Mouse (Mus musculus): ENCODE data around the gene Fancc. TPM values are rescaled to one million over a fixed set of nuclear protein-coding genes. Genes with fewer than 3 reads are reported as not detected.

Fancc gene
- polyA plus RNA-seq, 1 experiment from 2014 or later: 21.8 TPM

DNA sequence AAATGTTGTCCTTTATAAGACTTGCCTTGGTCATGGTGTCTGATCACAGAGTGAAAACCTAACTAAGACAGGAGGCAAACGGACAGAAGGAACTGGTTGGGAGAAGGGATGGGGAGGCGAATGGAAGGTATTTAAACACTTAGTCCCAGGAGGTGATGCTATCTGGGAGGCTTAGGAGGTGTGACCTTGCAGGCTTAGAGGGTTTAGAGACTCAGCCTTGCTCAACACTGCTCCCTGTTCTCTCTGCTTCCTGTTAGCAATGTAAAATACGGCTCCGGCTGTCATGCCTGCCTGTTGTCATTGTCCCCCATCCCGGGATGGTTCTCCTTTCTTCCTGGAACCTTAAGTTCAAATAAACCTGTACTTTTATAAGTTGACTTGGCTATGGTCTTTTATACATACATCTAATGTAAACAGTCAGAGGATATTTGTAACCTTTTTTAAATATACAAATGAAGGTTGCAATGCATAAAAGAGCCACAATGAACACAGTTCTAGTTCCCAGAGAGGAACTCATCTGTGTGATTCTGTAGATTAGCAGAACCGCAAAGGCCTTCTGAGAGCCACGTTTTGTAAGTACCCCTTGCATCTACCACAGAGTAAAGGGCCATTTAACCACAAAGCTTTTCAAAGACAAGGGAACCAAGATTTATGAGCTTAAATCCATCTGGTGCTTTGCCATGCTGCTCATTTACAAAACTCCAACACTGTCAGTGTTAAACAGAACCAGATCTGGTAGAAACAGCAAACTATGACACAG, 102.6 kb downstream of the Fancc start:
- Histone ChIP-seq H3K4me1 (ENCODE audit: control insufficient read depth, insufficient read depth, low read length) (no peaks in the 10 kb centered on the region), H3K4me2 (ENCODE audit: low read depth, low read length) (no peak overlapping the region), H3K9me3 (replicated peaks; ENCODE audit: control insufficient read depth, low read length) (no peaks in the 10 kb centered on the region), H3K36me3 (replicated peaks; ENCODE audit: control insufficient read depth, insufficient read depth, low read depth, low read length) (no peaks in the 10 kb centered on the region), H3K27me3 (ENCODE audit: control insufficient read depth, insufficient read depth, low read length) (no peaks in the 10 kb centered on the region), H3K9ac (replicated peaks; ENCODE audit: low read length) (no peak overlapping the region), H3K4me3 (ENCODE audit: low read depth, low read length) (no peak overlapping the region), H3K27ac (replicated peaks; ENCODE audit: low read depth, low read length) (no peak overlapping the region)
- 81% methylated on average over 7 of the region's 7 CpGs for WGBS
- ATAC-seq (replicated peaks; ENCODE audit: insufficient number of reproducible peaks, low FRiP score, low TSS enrichment, low read depth) (no peak), DNase-seq (ENCODE audit: low spot score) (no peak)

- DNase-seq (ENCODE audit: low spot score) (no peak), ATAC-seq (replicated peaks; ENCODE audit: insufficient number of reproducible peaks, low FRiP score, low TSS enrichment, low read depth) (no peak)
- 85% methylated on average over 2 of the region's 2 CpGs for WGBS
These were observed 111.8 kb downstream of the Fancc start for GRCm38 (mm10) chr13:63385234-63385633.

DNA sequence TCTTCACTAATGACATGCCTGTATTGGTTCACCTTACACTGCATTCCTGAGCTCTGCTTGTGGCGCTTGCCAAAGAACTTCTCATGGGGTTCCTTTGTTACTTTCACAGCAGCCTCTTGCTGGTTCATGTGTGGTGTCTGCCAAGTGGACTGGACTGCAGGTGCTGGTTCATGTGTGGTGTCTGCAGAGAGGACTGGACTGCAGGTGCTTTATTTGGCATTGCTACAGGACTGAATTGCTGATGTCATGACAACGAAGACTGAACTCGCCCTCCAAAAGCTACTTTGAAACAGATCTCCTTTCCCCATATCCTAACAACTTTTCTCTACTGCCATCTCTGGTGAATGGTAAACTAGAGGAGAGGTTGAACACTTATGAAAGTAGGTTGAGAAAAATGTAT, 112.3 kb downstream of the Fancc start:
- WGBS: 90% methylated on average over 3 of the region's 3 CpGs
- H3K27ac ChIP-seq (replicated peaks; ENCODE audit: low read depth, low read length): no peak overlapping the region
- no peaks in the 10 kb centered on the region for H3K4me1 ChIP-seq (ENCODE audit: control insufficient read depth, insufficient read depth, low read length)
- no peaks in the 10 kb centered on the region for H3K27me3 ChIP-seq (ENCODE audit: control insufficient read depth, insufficient read depth, low read length)
- H3K36me3 ChIP-seq (replicated peaks; ENCODE audit: control insufficient read depth, insufficient read depth, low read depth, low read length): no peaks in the 10 kb centered on the region
- H3K4me3 ChIP-seq (ENCODE audit: low read depth, low read length): no peak overlapping the region
- ATAC-seq (replicated peaks; ENCODE audit: insufficient number of reproducible peaks, low FRiP score, low TSS enrichment, low read depth) (no peak), DNase-seq (ENCODE audit: low spot score) (no peak)
- no peak overlapping the region for H3K9ac ChIP-seq (replicated peaks; ENCODE audit: low read length)
- no peak overlapping the region for H3K4me2 ChIP-seq (ENCODE audit: low read depth, low read length)
- no peaks in the 10 kb centered on the region for H3K9me3 ChIP-seq (replicated peaks; ENCODE audit: control insufficient read depth, low read length)

More at GRCm38 (mm10) chr13:63385234-63385633, 111.8 kb downstream of the Fancc start:
- Histone ChIP-seq H3K4me3 (ENCODE audit: low read depth, low read length) (no peak overlapping the region), H3K4me2 (ENCODE audit: low read depth, low read length) (no peak overlapping the region), H3K9ac (replicated peaks; ENCODE audit: low read length) (no peak overlapping the region), H3K36me3 (replicated peaks; ENCODE audit: control insufficient read depth, insufficient read depth, low read depth, low read length) (no peaks in the 10 kb centered on the region), H3K9me3 (replicated peaks; ENCODE audit: control insufficient read depth, low read length) (no peaks in the 10 kb centered on the region), H3K27ac (replicated peaks; ENCODE audit: low read depth, low read length) (no peak overlapping the region), H3K27me3 (ENCODE audit: control insufficient read depth, insufficient read depth, low read length) (no peaks in the 10 kb centered on the region), H3K4me1 (ENCODE audit: control insufficient read depth, insufficient read depth, low read length) (no peaks in the 10 kb centered on the region)

GRCm38 (mm10) chr13:63382206-63382605, 114.9 kb downstream of the Fancc start:
- H3K9me3 ChIP-seq (replicated peaks; ENCODE audit: control insufficient read depth, low read length): no peaks in the 10 kb centered on the region
- WGBS: 57% methylated on average over 2 of the region's 2 CpGs
- no peak overlapping the region for H3K9ac ChIP-seq (replicated peaks; ENCODE audit: low read length)
- no peaks in the 10 kb centered on the region for H3K27me3 ChIP-seq (ENCODE audit: control insufficient read depth, insufficient read depth, low read length)
- no peak overlapping the region for H3K27ac ChIP-seq (replicated peaks; ENCODE audit: low read depth, low read length)
- no peaks in the 10 kb centered on the region for H3K36me3 ChIP-seq (replicated peaks; ENCODE audit: control insufficient read depth, insufficient read depth, low read depth, low read length)
- no peak overlapping the region for H3K4me2 ChIP-seq (ENCODE audit: low read depth, low read length)
- no peak for ATAC-seq (replicated peaks; ENCODE audit: insufficient number of reproducible peaks, low FRiP score, low TSS enrichment, low read depth)
- DNase-seq (ENCODE audit: low spot score): no peak
- no peaks in the 10 kb centered on the region for H3K4me1 ChIP-seq (ENCODE audit: control insufficient read depth, insufficient read depth, low read length)
- H3K4me3 ChIP-seq (ENCODE audit: low read depth, low read length): no peak overlapping the region

DNA sequence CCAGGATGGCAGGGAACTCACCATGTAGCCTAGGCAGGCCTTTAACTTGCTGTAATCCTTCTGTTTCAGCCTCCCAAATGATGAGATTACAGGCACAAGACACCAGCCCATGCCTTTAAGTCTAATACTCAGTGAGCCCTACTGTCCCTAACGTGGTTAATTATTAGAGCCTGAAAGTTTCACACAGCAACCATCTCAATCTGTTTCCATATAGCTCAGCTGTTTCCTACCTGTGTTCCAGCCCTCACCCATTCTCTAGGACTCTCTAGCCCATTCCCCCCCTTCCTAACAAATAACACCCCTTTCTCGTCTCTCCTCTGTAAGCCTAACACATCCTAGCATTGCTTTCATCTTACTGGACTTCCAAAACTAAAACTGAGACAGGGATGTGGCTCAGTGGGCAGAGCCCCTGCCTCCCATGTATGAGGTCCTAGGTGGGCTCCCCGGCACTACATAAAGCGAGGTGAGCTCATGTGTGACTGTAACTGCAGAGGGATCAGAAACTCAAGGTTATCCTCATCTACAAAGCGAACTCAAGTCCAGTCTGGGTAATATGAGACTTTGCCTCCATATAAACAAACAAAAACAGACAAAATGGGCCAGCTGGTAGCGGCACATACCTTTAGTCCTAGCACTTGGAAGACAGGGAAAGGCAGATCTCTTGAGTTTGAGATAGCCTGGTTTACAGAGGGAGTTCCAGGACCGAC, 123.5 kb downstream of the Fancc start:
- Histone ChIP-seq H3K4me2 (ENCODE audit: low read depth, low read length) (no peak overlapping the region), H3K4me3 (ENCODE audit: low read depth, low read length) (no peak overlapping the region), H3K9ac (replicated peaks; ENCODE audit: low read length) (no peak overlapping the region), H3K36me3 (replicated peaks; ENCODE audit: control insufficient read depth, insufficient read depth, low read depth, low read length) (no peaks in the 10 kb centered on the region), H3K27me3 (ENCODE audit: control insufficient read depth, insufficient read depth, low read length) (no peaks in the 10 kb centered on the region), H3K9me3 (replicated peaks; ENCODE audit: control insufficient read depth, low read length) (no peaks in the 10 kb centered on the region), H3K27ac (replicated peaks; ENCODE audit: low read depth, low read length) (no peak overlapping the region), H3K4me1 (ENCODE audit: control insufficient read depth, insufficient read depth, low read length) (no peaks in the 10 kb centered on the region)
- DNase-seq (ENCODE audit: low spot score) (no peak), ATAC-seq (replicated peaks; ENCODE audit: insufficient number of reproducible peaks, low FRiP score, low TSS enrichment, low read depth) (no peak)
- 77% methylated on average over 7 of the region's 7 CpGs for WGBS

DNA sequence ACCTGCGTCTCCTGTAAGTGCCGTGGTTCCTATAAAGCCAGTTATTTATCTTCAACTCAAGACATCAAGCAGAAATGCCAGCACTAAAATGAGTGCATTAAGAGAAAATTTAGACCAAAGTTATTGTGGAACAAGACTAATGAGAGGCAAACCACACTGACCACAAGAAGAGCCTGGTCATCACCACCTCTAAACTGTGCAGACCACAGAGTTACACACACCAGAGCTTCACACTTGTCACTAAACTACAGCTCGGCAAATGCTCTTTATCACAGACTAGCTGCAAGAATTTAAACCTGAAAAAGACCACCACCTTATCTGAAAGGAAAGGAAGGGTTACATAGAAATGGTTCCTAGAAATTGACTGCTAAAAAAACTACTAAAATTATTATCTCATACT, 135.3 kb downstream of the Fancc start:
- no peak overlapping the region for H3K9ac ChIP-seq (replicated peaks; ENCODE audit: low read length)
- DNase-seq (ENCODE audit: low spot score): no peak
- no peaks in the 10 kb centered on the region for H3K9me3 ChIP-seq (replicated peaks; ENCODE audit: control insufficient read depth, low read length)
- no peaks in the 10 kb centered on the region for H3K36me3 ChIP-seq (replicated peaks; ENCODE audit: control insufficient read depth, insufficient read depth, low read depth, low read length)
- no peak for ATAC-seq (replicated peaks; ENCODE audit: insufficient number of reproducible peaks, low FRiP score, low TSS enrichment, low read depth)
- no peak overlapping the region for H3K4me3 ChIP-seq (ENCODE audit: low read depth, low read length)
- no peaks in the 10 kb centered on the region for H3K4me1 ChIP-seq (ENCODE audit: control insufficient read depth, insufficient read depth, low read length)
- no peak overlapping the region for H3K27ac ChIP-seq (replicated peaks; ENCODE audit: low read depth, low read length)
- no peaks in the 10 kb centered on the region for H3K27me3 ChIP-seq (ENCODE audit: control insufficient read depth, insufficient read depth, low read length)
- H3K4me2 ChIP-seq (ENCODE audit: low read depth, low read length): no peak overlapping the region
- 91% methylated on average over 3 of the region's 3 CpGs for WGBS

GRCm38 (mm10) chr13:63360111-63360885, 136.8 kb downstream of the Fancc start:
- DNase-seq (ENCODE audit: low spot score): no peak

GRCm38 (mm10) chr13:63359393-63359792, 137.7 kb downstream of the Fancc start:
- Histone ChIP-seq H3K9ac (replicated peaks; ENCODE audit: low read length) (no peak overlapping the region), H3K4me2 (ENCODE audit: low read depth, low read length) (no peak overlapping the region), H3K36me3 (replicated peaks; ENCODE audit: control insufficient read depth, insufficient read depth, low read depth, low read length) (no peaks in the 10 kb centered on the region), H3K4me3 (ENCODE audit: low read depth, low read length) (no peak overlapping the region), H3K27ac (replicated peaks; ENCODE audit: low read depth, low read length) (no peak overlapping the region), H3K27me3 (ENCODE audit: control insufficient read depth, insufficient read depth, low read length) (no peaks in the 10 kb centered on the region), H3K9me3 (replicated peaks; ENCODE audit: control insufficient read depth, low read length) (no peaks in the 10 kb centered on the region), H3K4me1 (ENCODE audit: control insufficient read depth, insufficient read depth, low read length) (no peaks in the 10 kb centered on the region)
- DNase-seq (ENCODE audit: low spot score) (no peak), ATAC-seq (replicated peaks; ENCODE audit: insufficient number of reproducible peaks, low FRiP score, low TSS enrichment, low read depth) (no peak)
- 90% methylated on average over 4 of the region's 4 CpGs for WGBS

More at GRCm38 (mm10) chr13:63360111-63360885, 136.8 kb downstream of the Fancc start:
- Histone ChIP-seq H3K4me2 (ENCODE audit: low read depth, low read length) (no peak overlapping the region), H3K4me1 (ENCODE audit: control insufficient read depth, insufficient read depth, low read length) (no peaks in the 10 kb centered on the region), H3K27ac (replicated peaks; ENCODE audit: low read depth, low read length) (no peak overlapping the region), H3K36me3 (replicated peaks; ENCODE audit: control insufficient read depth, insufficient read depth, low read depth, low read length) (no peaks in the 10 kb centered on the region), H3K9ac (replicated peaks; ENCODE audit: low read length) (no peak overlapping the region), H3K4me3 (ENCODE audit: low read depth, low read length) (no peak overlapping the region), H3K9me3 (replicated peaks; ENCODE audit: control insufficient read depth, low read length) (no peaks in the 10 kb centered on the region), H3K27me3 (ENCODE audit: control insufficient read depth, insufficient read depth, low read length) (no peaks in the 10 kb centered on the region)
- ATAC-seq (replicated peaks; ENCODE audit: insufficient number of reproducible peaks, low FRiP score, low TSS enrichment, low read depth): no peak
- 74% methylated on average over 4 of the region's 4 CpGs for WGBS

All from embryonic facial prominence, embryonic 11.5 days (tissue).